Mouse (Mus musculus) heart, postnatal 4 days (tissue): ENCODE data around the gene Slc29a4. TPM values are rescaled to one million over a fixed set of nuclear protein-coding genes. Genes with fewer than 3 reads are reported as not detected.

Source experiments
- DNase-seq: peaks from one replicate; pipeline ENCODE4 v3.0.0; 2021
- total RNA-seq, 2 experiments: library from RNA; stranded (reverse); gene quantifications; 2 replicates each; pipeline ENCODE4 v1.2.3; 2021

The Slc29a4 gene
- total RNA-seq, 2 experiments from 2014 or later: 0.92 to 1.8 TPM

GRCm38 (mm10) chr5:142750173-142750572 lies 57.9 kb downstream of the Slc29a4 start:
- DNase-seq: no peak

GRCm38 (mm10) chr5:142752241-142752640 lies 59.9 kb downstream of the Slc29a4 start:
- no peak for DNase-seq

GRCm38 (mm10) chr5:142759786-142760185 lies 67.5 kb downstream of the Slc29a4 start:
- DNase-seq: no peak

GRCm38 (mm10) chr5:142761326-142761983 lies 69.1 kb downstream of the Slc29a4 start:
- DNase-seq: no peak

GRCm38 (mm10) chr5:142762082-142762807 lies 69.9 kb downstream of the Slc29a4 start:
- DNase-seq: no peak

- no peak for DNase-seq
Observed at GRCm38 (mm10) chr5:142764306-142764705, 72.0 kb downstream of the Slc29a4 start.

- DNase-seq: no peak
Observed at GRCm38 (mm10) chr5:142764889-142765288, 72.6 kb downstream of the Slc29a4 start.

- no peak for DNase-seq
Observed at GRCm38 (mm10) chr5:142766708-142767107, 74.4 kb downstream of the Slc29a4 start.

GRCm38 (mm10) chr5:142767937-142768336 lies 75.6 kb downstream of the Slc29a4 start:
- DNase-seq: peak; percentile 87

- no peak for DNase-seq
Observed at GRCm38 (mm10) chr5:142768352-142769267, 76.3 kb downstream of the Slc29a4 start.

- no peak for DNase-seq
Observed at GRCm38 (mm10) chr5:142769641-142770040, 77.3 kb downstream of the Slc29a4 start.

GRCm38 (mm10) chr5:142771034-142771433 lies 78.7 kb downstream of the Slc29a4 start:
- DNase-seq: no peak

GRCm38 (mm10) chr5:142771964-142772363 lies 79.7 kb downstream of the Slc29a4 start:
- DNase-seq: no peak

Other genes with a start within 250 kb of the Slc29a4 start
- gene Ap5z1, start 228.6 kb upstream of the Slc29a4 start, total RNA-seq: 1 to 10 TPM; 6.0 to 8.2 TPM
- under 1 TPM; 0.18 to 0.19 TPM for gene Papolb, start 162.4 kb upstream of the Slc29a4 start, total RNA-seq
- gene Radil, start 141.4 kb upstream of the Slc29a4 start, total RNA-seq: 1 to 10 TPM; 3.7 to 5.6 TPM
- under 1 TPM; 0.10 to 0.18 TPM for gene Mmd2, start 83.7 kb upstream of the Slc29a4 start, total RNA-seq
- gene Wipi2, start 64.8 kb upstream of the Slc29a4 start, total RNA-seq: 10 to 100 TPM; 34.7 to 35.4 TPM
- gene Tnrc18, start 125.2 kb downstream of the Slc29a4 start, total RNA-seq: 100 to 1,000 TPM; 113 TPM
- 1 to 10 TPM; 9.4 to 9.5 TPM for gene Fbxl18, start 202.9 kb downstream of the Slc29a4 start, total RNA-seq
- gene Actb, start 214.2 kb downstream of the Slc29a4 start, total RNA-seq: 1,000 to 10,000 TPM; 2,345 to 2,495 TPM